In the genomic region with DNA sequence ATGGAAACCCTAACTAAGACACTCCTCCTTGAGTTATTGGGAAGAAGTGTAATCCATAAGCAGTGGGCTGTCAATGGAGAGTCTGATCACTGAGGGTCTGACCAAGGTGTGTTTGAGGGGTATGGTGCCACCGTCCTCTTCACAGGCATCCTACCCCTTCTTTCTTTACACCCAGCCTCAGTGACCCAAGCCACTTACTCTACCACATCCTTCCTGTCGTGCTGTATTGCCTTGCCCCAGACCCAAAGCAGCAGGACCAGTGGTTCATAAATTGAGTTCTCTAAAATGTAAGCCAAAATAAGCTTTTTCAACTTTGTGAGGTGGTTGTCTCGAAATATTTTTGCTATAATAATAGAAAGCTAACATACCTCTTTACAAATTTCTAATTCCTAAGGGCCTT, we compare ENCODE assay signal across 22 mouse cellular contexts.
"Had no signal": no experiment of that assay in that cellular context is flagged by ENCODE, and none has a peak within 500 bp of the region (broad histone marks: within the 10 kb centered on the region; RNA-seq: fewer than 3 reads in every experiment).

No protein-coding gene starts in this region.

- H3K27me3 ChIP-seq: heart, embryonic 12.5 days; hindbrain, embryonic 13.5 days; hindbrain, embryonic 15.5 days; limb, embryonic 13.5 days; limb, embryonic 15.5 days; liver, embryonic 12.5 days had no signal

- H3K36me3 ChIP-seq: heart, embryonic 10.5 days; heart, embryonic 12.5 days; hindbrain, embryonic 13.5 days; hindbrain, embryonic 15.5 days; limb, embryonic 13.5 days; limb, embryonic 15.5 days; liver, embryonic 12.5 days had no signal

- DNase-seq: gastrocnemius, adult 2 months; gastrocnemius, postnatal 14 days; gastrocnemius, postnatal 36 days; heart, adult 18-20 months; heart, postnatal 10 days; heart, postnatal 4 days; kidney, adult 11 months; kidney, adult 8-10 months; kidney, postnatal 10 days; kidney, postnatal 36 days; layer of hippocampus, adult 9-11 months; layer of hippocampus, postnatal 36 days; left cerebral cortex, postnatal 4 days had no signal

- H3K9me3 ChIP-seq: heart, embryonic 10.5 days; heart, embryonic 12.5 days; hindbrain, embryonic 13.5 days; hindbrain, embryonic 15.5 days; limb, embryonic 13.5 days; limb, embryonic 15.5 days; liver, embryonic 12.5 days had no signal

- H3K4me1 ChIP-seq: heart, embryonic 10.5 days; heart, embryonic 12.5 days; hindbrain, embryonic 13.5 days; hindbrain, embryonic 15.5 days; limb, embryonic 13.5 days; limb, embryonic 15.5 days; liver, embryonic 12.5 days had no signal

- H3K4me3 ChIP-seq: gastrocnemius, adult 2 months; heart, embryonic 10.5 days; heart, embryonic 12.5 days; hindbrain, embryonic 13.5 days; hindbrain, embryonic 15.5 days; limb, embryonic 13.5 days; limb, embryonic 15.5 days; liver, embryonic 12.5 days had no signal

- ATAC-seq: hindbrain, postnatal 0 days; intestine, embryonic 16.5 days; liver, embryonic 12.5 days had no signal
